ENCODE assay signal across 9 mouse cellular contexts in genomic region chr2:181483562-181484318, GRCm38 (mm10). TPM values are rescaled to one million over a fixed set of nuclear protein-coding genes. Genes with fewer than 3 reads are reported as not detected.
DNase-seq lines count a peak whose midpoint lies in the region; ATAC-seq and TF ChIP-seq lines count a peak whose summit lies in the region.
"Had no signal": no experiment of that assay in that cellular context is flagged by ENCODE, and none has a peak within 500 bp of the region (broad histone marks: within the 10 kb centered on the region; RNA-seq: fewer than 3 reads in every experiment).

No protein-coding gene starts in this region.

- no peak overlapping the region for H3K9ac ChIP-seq in midbrain, postnatal 0 days (replicated peaks; ENCODE audit: low read length, poor library complexity, severe bottlenecking)
- no peak overlapping the region for H3K9ac ChIP-seq in midbrain, embryonic 15.5 days

- H3K36me3 ChIP-seq in midbrain, postnatal 0 days (ENCODE audit: insufficient read depth, low read length), result no peaks in the 10 kb centered on the region
- no peaks in the 10 kb centered on the region for H3K36me3 ChIP-seq in midbrain, embryonic 15.5 days (replicated peaks)
- H3K36me3 ChIP-seq in heart, embryonic 10.5 days, result no peaks in the 10 kb centered on the region
- H3K36me3 ChIP-seq in megakaryocyte, embryonic 14.5 days (replicated peaks; ENCODE audit: low read length), result no peaks in the 10 kb centered on the region

- ATAC-seq in midbrain, postnatal 0 days (ENCODE audit: low FRiP score), result no peak
- ATAC-seq in midbrain, embryonic 15.5 days (replicated peaks), result no peak

- DNase-seq in midbrain, postnatal 0 days (ENCODE audit: low spot score), result peak; percentile 8
- DNase-seq in brain, embryonic 14.5 days (ENCODE audit: low read depth), result no peak
- no peak for DNase-seq in heart, embryonic 10.5 days (ENCODE audit: low spot score)
- DNase-seq in kidney, postnatal 10 days, result peak; percentile 64
- DNase-seq in layer of hippocampus, postnatal 14 days (ENCODE audit: low spot score in 2 of 2), result no peak
- no peak for DNase-seq in right cerebral cortex, adult 2 months (ENCODE audit: low spot score in 2 of 2)

- no peak overlapping the region for H3K4me3 ChIP-seq in midbrain, postnatal 0 days (ENCODE audit: low read depth, low read length)
- no peak overlapping the region for H3K4me3 ChIP-seq in midbrain, embryonic 15.5 days
- peak overlapping the region; percentile 31; the same call in 1 of the 2 replicates for H3K4me3 ChIP-seq in heart, embryonic 10.5 days
- H3K4me3 ChIP-seq in megakaryocyte, embryonic 14.5 days (replicated peaks), result peak overlapping the region; percentile 86

- TF ChIP-seq CTCF in midbrain, postnatal 0 days (IDR thresholded peaks at IDR 0.05), result peak; percentile 62
- TF ChIP-seq CTCF in brain, embryonic 14.5 days (IDR thresholded peaks at IDR 0.05; ENCODE audit: borderline replicate concordance, extremely low read depth, insufficient read depth, insufficient read length), result peak; percentile 6; the same call in 1 of the 2 replicates

- TF ChIP-seq POLR2A in brain, embryonic 14.5 days (IDR thresholded peaks at IDR 0.05; ENCODE audit: borderline replicate concordance, extremely low read depth, insufficient read depth, insufficient read length, poor library complexity, severe bottlenecking), result no peak

- 36% methylated on average over 7 of the region's 7 CpGs for WGBS in midbrain, postnatal 0 days
- 30% methylated on average over 7 of the region's 7 CpGs for WGBS in midbrain, embryonic 15.5 days
- WGBS in heart, embryonic 10.5 days, result 31% methylated on average over 7 of the region's 7 CpGs

- 0 out of 2 replicates have a peak overlapping the region, but pooled peaks have one; percentile 4 for H3K4me2 ChIP-seq in midbrain, postnatal 0 days (ENCODE audit: low read depth, low read length, poor library complexity, severe bottlenecking)
- no peak overlapping the region for H3K4me2 ChIP-seq in midbrain, embryonic 15.5 days

- no peak overlapping the region for H3K27ac ChIP-seq in midbrain, postnatal 0 days (ENCODE audit: low read depth, low read length)
- H3K27ac ChIP-seq in midbrain, embryonic 15.5 days, result no peak overlapping the region
- peak overlapping the region; percentile 84 for H3K27ac ChIP-seq in heart, embryonic 10.5 days

- H3K27me3 ChIP-seq in midbrain, postnatal 0 days (ENCODE audit: insufficient read depth, low read length), result no peaks in the 10 kb centered on the region
- no peaks in the 10 kb centered on the region for H3K27me3 ChIP-seq in midbrain, embryonic 15.5 days (replicated peaks)
- no peaks in the 10 kb centered on the region for H3K27me3 ChIP-seq in heart, embryonic 10.5 days (ENCODE audit: insufficient read depth, poor library complexity, severe bottlenecking)
- peaks cover 16% of the 10 kb centered on the region for H3K27me3 ChIP-seq in megakaryocyte, embryonic 14.5 days (replicated peaks)

- no peaks in the 10 kb centered on the region for H3K4me1 ChIP-seq in midbrain, postnatal 0 days (ENCODE audit: insufficient read depth, low read length)
- no peaks in the 10 kb centered on the region for H3K4me1 ChIP-seq in midbrain, embryonic 15.5 days
- H3K4me1 ChIP-seq in heart, embryonic 10.5 days, result peaks cover 39% of the 10 kb centered on the region
- H3K4me1 ChIP-seq in megakaryocyte, embryonic 14.5 days, result peaks cover 53% of the 10 kb centered on the region

- H3K9me3 ChIP-seq in midbrain, postnatal 0 days (ENCODE audit: low read length), result no peaks in the 10 kb centered on the region
- no peaks in the 10 kb centered on the region for H3K9me3 ChIP-seq in midbrain, embryonic 15.5 days
- H3K9me3 ChIP-seq in heart, embryonic 10.5 days, result no peaks in the 10 kb centered on the region
- H3K9me3 ChIP-seq in megakaryocyte, embryonic 14.5 days, result no peaks in the 10 kb centered on the region

RNA-seq across cellular contexts. Expression of gene Abhd16b, which starts 9.3 kb away (rescaled TPM):
- not detected in 2 replicates for total RNA-seq in midbrain, postnatal 0 days (2014; rRNA removed)
- polyA plus RNA-seq in midbrain, postnatal 0 days (2015; fragmentation: Nextera tagmentation; extraction: Ambion mirVana), result not detected in 2 replicates
- 0.09 and 0.12 TPM in 2 replicates for polyA plus RNA-seq in midbrain, embryonic 15.5 days (2015; fragmentation: Nextera tagmentation; extraction: Ambion mirVana)
- polyA plus RNA-seq in brain, embryonic 14.5 days (2012; rRNA removed), result not detected in 2 replicates
- 0.11 TPM in 1 of 2 replicates, not detected in the other for polyA plus RNA-seq in heart, embryonic 10.5 days (2016; fragmentation: Nextera tagmentation; extraction: Ambion mirVana)
- polyA plus RNA-seq in megakaryocyte, embryonic 14.5 days (2012; ENCODE audit: insufficient read depth, low replicate concordance), result not detected in 2 replicates
- not detected for total RNA-seq in layer of hippocampus, postnatal 14 days (2021)
- polyA plus RNA-seq: cortical plate, adult 2 months had no signal

RNA-seq across cellular contexts. Expression of gene Tpd52l2, which starts 13.2 kb away (rescaled TPM):
- 69.5 and 85.6 TPM in 2 replicates for total RNA-seq in midbrain, postnatal 0 days (2014; rRNA removed)
- 112 and 116 TPM in 2 replicates for polyA plus RNA-seq in midbrain, postnatal 0 days (2015; fragmentation: Nextera tagmentation; extraction: Ambion mirVana)
- 117 TPM in 2 replicates for polyA plus RNA-seq in midbrain, embryonic 15.5 days (2015; fragmentation: Nextera tagmentation; extraction: Ambion mirVana)
- polyA plus RNA-seq in brain, embryonic 14.5 days (2012; rRNA removed), result 94.9 and 118 TPM in 2 replicates
- 130 and 162 TPM in 2 replicates for polyA plus RNA-seq in heart, embryonic 10.5 days (2016; fragmentation: Nextera tagmentation; extraction: Ambion mirVana)
- 7.5 and 38.2 TPM in 2 replicates for polyA plus RNA-seq in megakaryocyte, embryonic 14.5 days (2012; ENCODE audit: insufficient read depth, low replicate concordance)
- total RNA-seq in layer of hippocampus, postnatal 14 days (2021), result 10 to 100 TPM; 74.8 to 76.4 TPM

RNA-seq across cellular contexts. Expression of gene Zbtb46, which starts 24.5 kb away (rescaled TPM):
- total RNA-seq in midbrain, postnatal 0 days (2014; rRNA removed), result 25.8 and 29.8 TPM in 2 replicates
- 16.7 and 18.4 TPM in 2 replicates for polyA plus RNA-seq in midbrain, postnatal 0 days (2015; fragmentation: Nextera tagmentation; extraction: Ambion mirVana)
- 23.8 and 26.0 TPM in 2 replicates for polyA plus RNA-seq in midbrain, embryonic 15.5 days (2015; fragmentation: Nextera tagmentation; extraction: Ambion mirVana)
- polyA plus RNA-seq in brain, embryonic 14.5 days (2012; rRNA removed), result 12.1 and 18.4 TPM in 2 replicates
- polyA plus RNA-seq in heart, embryonic 10.5 days (2016; fragmentation: Nextera tagmentation; extraction: Ambion mirVana), result 16.5 and 18.5 TPM in 2 replicates
- 0.16 TPM in 1 of 2 replicates, not detected in the other for polyA plus RNA-seq in megakaryocyte, embryonic 14.5 days (2012; ENCODE audit: insufficient read depth, low replicate concordance)
- total RNA-seq in layer of hippocampus, postnatal 14 days (2021), result 10 to 100 TPM; 11.2 to 14.0 TPM

RNA-seq across cellular contexts. Expression of gene Dnajc5, which starts 36.5 kb away (rescaled TPM):
- 416 and 487 TPM in 2 replicates for total RNA-seq in midbrain, postnatal 0 days (2014; rRNA removed)
- 303 and 316 TPM in 2 replicates for polyA plus RNA-seq in midbrain, postnatal 0 days (2015; fragmentation: Nextera tagmentation; extraction: Ambion mirVana)
- polyA plus RNA-seq in midbrain, embryonic 15.5 days (2015; fragmentation: Nextera tagmentation; extraction: Ambion mirVana), result 291 and 297 TPM in 2 replicates
- 152 and 190 TPM in 2 replicates for polyA plus RNA-seq in brain, embryonic 14.5 days (2012; rRNA removed)
- polyA plus RNA-seq in heart, embryonic 10.5 days (2016; fragmentation: Nextera tagmentation; extraction: Ambion mirVana), result 87.2 and 97.0 TPM in 2 replicates
- polyA plus RNA-seq in megakaryocyte, embryonic 14.5 days (2012; ENCODE audit: insufficient read depth, low replicate concordance), result 10.4 and 13.9 TPM in 2 replicates
- total RNA-seq in layer of hippocampus, postnatal 14 days (2021), result 100 to 1,000 TPM; 271 to 275 TPM

Comparison
In these comparisons a context has a peak if more than half of its experiments do, and no peak if none do; other contexts are left out.
1. DNase-seq: peak in midbrain, postnatal 0 days (single experiment) and kidney, postnatal 10 days (single experiment); none in brain, embryonic 14.5 days (single experiment), heart, embryonic 10.5 days (single experiment), layer of hippocampus, postnatal 14 days (0 of 2) and right cerebral cortex, adult 2 months (0 of 2).
2. H3K4me3 ChIP-seq: peak in heart, embryonic 10.5 days (single experiment) and megakaryocyte, embryonic 14.5 days (single experiment); none in midbrain, postnatal 0 days (single experiment) and midbrain, embryonic 15.5 days (single experiment).
3. RNA of gene Zbtb46, which starts 24.5 kb away (polyA plus RNA-seq): 23.8 to 26.0 TPM in midbrain, embryonic 15.5 days, 16.7 to 18.4 TPM in midbrain, postnatal 0 days, 12.1 to 18.4 TPM in brain, embryonic 14.5 days and 16.5 to 18.5 TPM in heart, embryonic 10.5 days; 0.16 TPM in megakaryocyte, embryonic 14.5 days; every median in the first group is over 10 times any median in the second.